Mouse (Mus musculus) olfactory bulb, adult 2 months (tissue): Measurements from ENCODE around the gene Rhd. TPM values are rescaled to one million over a fixed set of nuclear protein-coding genes. Genes with fewer than 3 reads are reported as not detected.
"Not testable (repeated sequence)": the region's sequence is repeated elsewhere in the genome, so short reads cannot be mapped to it uniquely, and the experiment has no call there.

Experiments used
- H3K27ac ChIP-seq: fragments of 200-500 bp; 2 replicates; pipeline ENCODE4 v1.5.1; 2012; ENCODE audit warnings: low read depth, low read length; ENCODE audit not compliant: insufficient read depth
- H3K4me1 ChIP-seq: fragments of 200-500 bp; 2 replicates; pipeline ENCODE4 v1.6.1; 2012; ENCODE audit warnings: low read length; ENCODE audit not compliant: control insufficient read depth, insufficient read depth
- H3K4me3 ChIP-seq: fragments of 200-500 bp; 2 replicates; pipeline ENCODE4 v1.5.1; 2012; ENCODE audit warnings: mild to moderate bottlenecking, low read depth, low read length, moderate library complexity; ENCODE audit not compliant: insufficient read depth
- CTCF ChIP-seq: fragments of 200-500 bp; IDR thresholded peaks from 2 replicates; pipeline ENCODE4 v1.5.1; 2012; ENCODE audit warnings: low read depth, mild to moderate bottlenecking, low read length, moderate library complexity; ENCODE audit not compliant: insufficient read depth
- POLR2A ChIP-seq: fragments of 200-500 bp; IDR thresholded peaks from 2 replicates; pipeline ENCODE4 v1.6.1; 2012; ENCODE audit warnings: mild to moderate bottlenecking, low read depth, low read length, moderate library complexity; ENCODE audit not compliant: insufficient read depth
- WGBS: fragments of 180-500 bp; shearing (Covaris S2); methylation state at CpG from one replicate; pipeline ENCODE4 v1.1.7; 2018; 5-methylcytosine and 5-hydroxymethylcytosine counted together
- polyA plus RNA-seq: library from polyadenylated mRNA; stranded (reverse); fragments of >200 nt; gene quantifications from 2 replicates; pipeline ENCODE4 v1.2.4, GENCODE M21; 2012; ENCODE audit warnings: low replicate concordance; ENCODE audit not compliant: missing spikeins, insufficient read depth, insufficient read length

The Rhd gene
- polyA plus RNA-seq, 1 experiment = not detected

DNA sequence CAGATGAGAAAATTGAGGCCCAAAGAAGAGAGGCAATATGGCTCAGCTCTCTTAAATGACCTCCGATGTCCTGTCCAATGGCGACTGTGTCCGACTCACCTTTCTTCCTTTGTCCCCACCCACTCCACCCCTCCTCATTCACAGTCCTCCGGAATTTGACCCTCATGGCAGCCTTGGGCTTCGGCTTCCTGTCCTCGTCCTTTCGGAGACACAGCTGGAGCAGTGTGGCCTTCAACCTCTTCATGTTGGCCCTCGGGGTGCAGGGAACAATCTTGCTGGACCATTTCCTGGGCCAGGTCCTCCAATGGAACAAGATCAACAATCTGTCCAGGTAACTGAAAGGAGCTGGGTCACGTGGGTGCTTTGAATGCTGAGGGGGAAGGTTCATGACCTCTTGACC lies 11.8 kb downstream of the Rhd start:
- no peak overlapping the region for H3K27ac ChIP-seq
- H3K4me3 ChIP-seq = no peak overlapping the region
- 85% methylated on average over 9 of the region's 9 CpGs for WGBS
- TF ChIP-seq CTCF (no peak), POLR2A (no peak)
- H3K4me1 ChIP-seq = peaks cover 5% of the 10 kb centered on the region

GRCm38 (mm10) chr4:134879410-134879981 lies 15.2 kb downstream of the Rhd start:
- H3K27ac ChIP-seq = no peak overlapping the region
- H3K4me3 ChIP-seq = peak overlapping the region; percentile 23
- TF ChIP-seq POLR2A = no peak
- TF ChIP-seq CTCF = peak; percentile 74; the same call in 1 of the 2 replicates
- 4% methylated on average over 17 of the region's 17 CpGs for WGBS
- H3K4me1 ChIP-seq = peaks cover 5% of the 10 kb centered on the region

DNA sequence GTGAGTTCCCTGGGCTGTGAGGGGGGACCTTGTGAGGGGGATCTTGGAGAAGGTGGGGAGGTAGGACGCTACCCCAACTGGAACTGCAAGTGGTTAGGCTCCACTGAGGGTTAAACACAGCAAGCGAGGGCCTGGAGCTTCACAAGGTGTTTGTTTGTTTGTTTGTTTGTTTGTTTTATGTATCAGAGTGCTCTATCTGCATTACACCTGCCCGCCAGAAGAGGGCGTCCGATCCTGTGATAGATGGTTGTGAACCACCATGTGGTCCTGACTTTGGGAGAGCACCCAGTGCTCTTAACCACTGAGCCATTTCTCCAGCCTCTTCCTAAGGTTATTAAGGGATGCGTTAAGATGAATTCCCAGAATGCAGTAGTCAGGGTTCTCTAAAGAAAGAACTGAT lies 15.7 kb downstream of the Rhd start:
- peaks cover 5% of the 10 kb centered on the region for H3K4me1 ChIP-seq
- H3K27ac ChIP-seq = no peak overlapping the region
- TF ChIP-seq POLR2A = no peak
- TF ChIP-seq CTCF = peak; percentile 9; the same call in 1 of the 2 replicates
- WGBS = 38% methylated on average over 6 of the region's 6 CpGs
- H3K4me3 ChIP-seq = no peak overlapping the region

DNA sequence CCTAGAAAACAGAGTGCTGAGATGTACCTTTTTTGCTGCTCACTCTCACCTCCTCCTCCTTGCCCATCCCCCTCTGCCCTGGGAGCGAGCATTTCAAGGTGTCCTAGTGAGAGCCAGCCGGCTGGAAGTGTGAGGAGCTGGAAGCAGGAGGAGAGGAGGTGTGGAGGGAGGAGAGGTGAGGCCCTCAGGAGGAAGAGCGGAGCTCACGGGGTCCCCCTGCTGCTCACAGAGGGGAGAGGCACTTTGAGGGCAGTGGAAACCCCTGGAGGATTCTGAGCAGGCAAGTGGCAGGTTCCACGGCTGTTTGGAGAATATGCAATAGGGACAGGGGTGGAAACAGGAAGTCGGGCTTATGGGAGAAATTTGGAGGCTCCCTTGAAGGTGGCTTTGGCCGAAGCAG lies 18.9 kb downstream of the Rhd start:
- Histone ChIP-seq H3K27ac (no peak overlapping the region), H3K4me3 (no peak overlapping the region), H3K4me1 (peaks cover 5% of the 10 kb centered on the region)
- WGBS = 37% methylated on average over 7 of the region's 7 CpGs
- TF ChIP-seq CTCF = peak; percentile 52; the same call in 1 of the 2 replicates
- TF ChIP-seq POLR2A = no peak

DNA sequence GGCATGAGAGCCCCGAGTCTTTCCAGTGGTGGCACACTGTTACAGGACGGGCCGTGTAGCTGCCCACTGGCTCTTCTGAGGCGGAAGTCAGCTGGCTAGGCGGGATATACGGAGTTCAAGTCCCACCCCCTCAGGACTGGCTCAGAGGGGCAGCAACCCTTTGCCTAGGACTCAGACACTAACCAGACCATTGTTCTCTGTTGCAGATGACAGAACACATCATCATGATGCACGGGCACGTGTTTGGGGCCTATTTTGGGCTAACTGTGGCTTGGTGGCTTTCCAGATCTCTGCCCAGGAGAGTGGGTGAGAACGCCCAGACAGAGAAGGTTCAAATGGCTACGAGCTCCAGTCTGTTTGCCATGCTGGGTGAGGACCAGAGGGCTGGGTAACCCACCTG lies 19.5 kb downstream of the Rhd start:
- Histone ChIP-seq H3K4me1 (peaks cover 5% of the 10 kb centered on the region), H3K27ac (no peak overlapping the region), H3K4me3 (no peak overlapping the region)
- no peak for TF ChIP-seq POLR2A
- 86% methylated on average over 10 of the region's 10 CpGs for WGBS

- no peak overlapping the region for H3K4me3 ChIP-seq
- TF ChIP-seq CTCF = no peak
- TF ChIP-seq POLR2A = no peak
- 90% methylated on average over 4 of the region's 4 CpGs for WGBS
- H3K4me1 ChIP-seq = peaks cover 5% of the 10 kb centered on the region
- no peak overlapping the region for H3K27ac ChIP-seq
Observed at GRCm38 (mm10) chr4:134884364-134884763, 20.0 kb downstream of the Rhd start.

- 76% methylated on average over 6 of the region's 6 CpGs for WGBS
- no peak overlapping the region for H3K4me3 ChIP-seq
- TF ChIP-seq CTCF (no peak), POLR2A (no peak)
- no peak overlapping the region for H3K27ac ChIP-seq
- no peaks in the 10 kb centered on the region for H3K4me1 ChIP-seq
Observed at GRCm38 (mm10) chr4:134892096-134892495, 27.8 kb downstream of the Rhd start.

GRCm38 (mm10) chr4:134897256-134897655 lies 32.9 kb downstream of the Rhd start:
- 94% methylated on average over 6 of the region's 6 CpGs for WGBS
- Histone ChIP-seq H3K27ac (no peak overlapping the region), H3K4me3 (no peak overlapping the region), H3K4me1 (no peaks in the 10 kb centered on the region)
- no peak for TF ChIP-seq POLR2A
- TF ChIP-seq CTCF = no peak

- no peaks in the 10 kb centered on the region for H3K4me1 ChIP-seq
- H3K4me3 ChIP-seq = no peak overlapping the region
- WGBS = 91% methylated on average over 8 of the region's 8 CpGs
- TF ChIP-seq CTCF = no peak
- TF ChIP-seq POLR2A = no peak
- H3K27ac ChIP-seq = no peak overlapping the region
Observed at GRCm38 (mm10) chr4:134901126-134901525, 36.8 kb downstream of the Rhd start.

DNA sequence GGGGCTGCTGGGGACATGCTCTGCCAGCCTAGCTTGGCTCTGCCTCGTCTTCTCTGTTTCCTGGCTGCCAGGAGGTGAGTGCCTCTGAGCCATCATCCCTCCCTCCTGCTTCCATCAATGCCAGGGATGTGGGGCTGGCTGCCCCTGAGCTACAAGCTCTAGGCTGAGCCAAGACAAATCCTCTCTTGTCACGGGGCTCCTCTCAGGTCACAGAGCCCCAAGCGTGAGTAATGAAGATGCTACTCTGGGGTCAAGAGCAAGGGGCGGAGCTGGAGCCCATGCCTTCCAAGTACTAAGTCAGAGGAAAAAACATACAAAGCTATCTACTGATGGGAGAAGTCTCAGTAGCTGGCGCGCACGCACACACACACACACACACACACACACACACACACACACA lies 38.7 kb downstream of the Rhd start:
- TF ChIP-seq POLR2A (no peak), CTCF (no peak)
- Histone ChIP-seq H3K4me3 (no peak overlapping the region), H3K4me1 (no peaks in the 10 kb centered on the region), H3K27ac (no peak overlapping the region)
- 75% methylated on average over 7 of the region's 7 CpGs for WGBS

DNA sequence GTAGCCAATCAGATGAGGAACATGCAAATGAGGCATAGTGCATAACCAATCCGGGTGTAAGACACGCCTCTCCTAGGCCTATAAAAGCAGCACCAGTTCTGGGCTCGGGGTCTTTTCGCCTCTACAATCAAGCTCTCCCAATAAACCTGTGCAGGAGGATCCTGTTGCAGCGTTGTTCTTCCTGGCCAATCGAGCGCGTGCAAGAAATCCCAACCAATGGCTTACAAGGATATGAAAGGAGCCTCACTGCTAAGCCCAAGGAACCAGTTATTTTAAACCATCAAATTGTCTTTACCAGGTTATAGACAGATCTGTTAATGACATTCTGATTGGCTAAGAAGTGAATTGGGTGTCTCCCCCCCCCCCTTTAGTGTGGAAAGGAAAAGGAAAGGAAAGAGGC lies 47.1 kb downstream of the Rhd start:
- WGBS = 94% methylated on average over 8 of the region's 8 CpGs

More for the DNA sequence above, 47.1 kb downstream of the Rhd start:
- H3K4me3 ChIP-seq, H3K27ac ChIP-seq: not testable (repeated sequence)
- H3K4me1 ChIP-seq = peaks cover 14% of the 10 kb centered on the region
